Mouse (Mus musculus): Measurements from ENCODE around the gene Zfp42.

The Zfp42 gene

GRCm38 (mm10) chr8:43255695-43256094 lies 51.1 kb downstream of the Zfp42 start:
- in situ Hi-C loops (cut with MseI, MboI), result no loop called here

GRCm38 (mm10) chr8:43251653-43252052 lies 55.1 kb downstream of the Zfp42 start:
- in situ Hi-C loops (cut with MseI, MboI), result no loop called here

- in situ Hi-C loops (cut with MseI, MboI), result no loop called here
Measured at GRCm38 (mm10) chr8:43248707-43249106, 58.1 kb downstream of the Zfp42 start.
